Mouse (Mus musculus) left cerebral cortex, adult 11 months (tissue): ENCODE measurements around the gene Pcdh19.
"Not testable (repeated sequence)": the region's sequence is repeated elsewhere in the genome, so short reads cannot be mapped to it uniquely, and the experiment has no call there.

Experiments used
- DNase-seq: peaks from one replicate; pipeline ENCODE4 v3.0.0; 2022; ENCODE audit warnings: low spot score

The Pcdh19 gene

GRCm38 (mm10) chrX:133688840-133689239 is at the start of gene Pcdh19:
TSS of gene Pcdh19 (minus strand) at chrX:133688987.
- no peak for DNase-seq

DNA sequence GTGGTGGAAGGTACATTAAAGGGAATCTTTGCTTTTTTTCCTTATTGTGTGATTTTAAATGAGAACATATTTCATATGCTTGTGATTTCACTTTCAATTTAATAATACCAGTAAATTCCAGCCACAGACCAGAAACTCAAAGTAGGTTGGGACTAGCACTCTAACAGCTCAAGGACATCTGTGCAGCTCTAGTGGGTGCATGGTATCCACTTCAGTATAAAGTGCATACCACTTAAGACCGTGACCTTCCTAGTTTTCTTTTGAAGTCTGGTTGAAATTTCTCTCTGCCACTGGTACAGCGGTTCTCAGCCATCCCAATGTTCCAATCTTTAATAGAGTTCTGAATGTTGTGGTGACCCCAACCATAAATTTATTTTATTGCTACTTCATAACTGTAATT is 47.1 kb upstream of the Pcdh19 start:
- no peak for DNase-seq

DNA sequence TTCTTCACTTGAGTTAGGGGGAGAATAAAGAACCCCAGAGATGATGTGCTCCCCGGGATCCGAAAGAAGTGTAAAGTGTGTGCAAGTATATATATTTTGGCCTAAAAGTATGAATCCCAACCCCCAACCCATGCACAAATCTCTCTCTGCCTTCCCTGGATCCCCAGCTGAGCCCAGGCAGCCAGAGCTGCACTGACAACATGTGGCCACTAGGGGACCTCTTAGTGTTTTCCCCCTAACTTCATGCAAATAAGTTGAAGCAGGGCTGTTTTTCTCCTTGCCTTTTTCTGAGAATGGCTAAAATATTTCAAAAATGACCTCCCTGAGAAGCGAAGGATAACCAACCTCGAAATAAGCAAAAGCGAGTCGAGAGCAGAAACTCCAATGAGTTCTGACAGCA is 46.2 kb upstream of the Pcdh19 start:
- no peak for DNase-seq

- no peak for DNase-seq
Measured at GRCm38 (mm10) chrX:133721517-133721916, 32.7 kb upstream of the Pcdh19 start.

DNA sequence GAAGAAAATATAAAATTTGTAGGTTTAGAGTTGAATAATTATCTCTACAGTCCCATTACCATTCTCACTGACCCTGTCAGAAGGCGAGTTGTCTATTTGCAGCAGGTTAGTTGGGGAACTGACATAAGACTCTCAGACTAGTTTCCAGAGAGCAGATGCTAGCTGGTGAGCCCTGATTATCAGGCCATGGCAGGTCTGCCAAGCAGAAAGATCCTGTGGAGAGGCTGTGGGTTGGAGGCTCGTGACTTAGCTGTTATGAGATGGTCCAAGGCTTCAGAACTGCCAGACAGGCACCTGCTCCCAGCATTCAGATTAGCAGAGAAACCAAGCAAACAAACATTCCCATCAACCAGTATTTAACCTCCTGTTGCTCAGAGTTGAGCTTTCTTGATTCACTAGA is 21.8 kb upstream of the Pcdh19 start:
- no peak for DNase-seq

DNA sequence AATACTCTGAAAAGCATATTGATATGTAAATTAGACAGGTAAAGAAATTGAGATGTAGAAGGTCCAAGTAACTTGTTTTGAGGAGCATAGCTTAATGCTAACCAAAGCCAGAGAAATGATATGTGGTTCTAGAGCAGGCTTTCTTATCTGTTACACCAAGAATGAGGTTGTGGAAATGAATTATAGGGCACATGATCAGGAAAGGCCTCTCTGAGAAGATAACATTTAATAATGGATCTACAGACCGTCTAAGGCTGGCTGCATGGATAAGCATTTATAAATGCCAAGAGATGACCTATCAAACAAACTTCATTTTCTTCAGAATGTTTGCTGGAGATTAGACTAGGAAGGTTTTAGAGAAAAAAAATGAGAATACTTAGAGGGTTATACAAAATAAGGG is 14.1 kb upstream of the Pcdh19 start:
- no peak for DNase-seq

GRCm38 (mm10) chrX:133697871-133698270 is 9.1 kb upstream of the Pcdh19 start:
- DNase-seq, result not testable (repeated sequence)

DNA sequence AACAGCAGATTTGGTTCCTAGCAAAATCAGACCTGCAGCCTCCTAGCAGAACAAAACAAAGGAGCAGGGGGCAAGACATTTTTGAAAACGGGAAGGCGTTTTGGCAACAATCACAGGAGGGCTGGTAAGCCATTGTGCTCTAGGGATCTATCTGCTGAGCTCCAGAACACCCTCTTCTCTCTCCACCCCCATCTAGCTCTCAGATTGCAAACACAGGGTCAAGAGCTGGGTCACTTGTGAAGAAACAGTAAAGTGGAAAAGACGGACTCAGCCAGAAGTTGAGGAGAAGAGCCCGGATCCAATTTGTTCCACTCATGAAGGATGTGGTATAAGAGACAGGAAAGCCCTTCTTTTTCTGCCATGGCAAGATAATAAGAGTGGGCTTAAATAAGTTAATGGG is 7.7 kb upstream of the Pcdh19 start:
- DNase-seq, result no peak

DNA sequence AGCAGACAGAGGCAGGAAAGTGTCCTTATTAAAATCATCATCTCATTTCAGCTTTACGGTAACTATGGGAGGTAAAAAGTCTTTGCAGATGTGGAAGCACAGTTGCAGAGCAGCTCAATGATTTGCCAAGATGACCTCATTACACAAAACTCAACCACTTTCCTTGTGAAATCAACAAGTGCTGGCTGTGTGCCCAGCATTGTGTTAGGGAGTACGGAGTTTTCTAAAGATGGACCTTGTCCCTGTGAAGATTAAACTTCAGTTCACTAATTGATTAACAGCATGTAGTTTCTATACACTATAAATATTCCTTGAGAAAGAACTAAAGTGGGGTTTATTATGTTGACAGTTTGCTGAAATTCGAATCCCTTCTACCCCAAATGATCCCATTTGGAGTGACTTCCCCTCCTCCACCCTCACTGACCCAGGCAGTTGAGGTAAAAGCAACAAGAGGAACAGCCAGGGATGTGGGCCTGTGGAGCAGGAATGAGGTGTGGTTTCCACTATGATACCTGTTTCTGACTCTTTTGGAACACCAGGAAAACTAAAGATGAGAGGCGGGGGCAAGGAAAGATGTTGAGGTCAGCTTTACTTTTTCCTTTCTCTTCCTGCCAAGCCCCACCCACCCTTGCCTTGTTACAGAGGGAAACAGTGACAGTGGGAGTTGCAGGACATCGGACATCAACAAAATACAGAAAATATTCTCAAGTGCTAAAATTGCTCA is 4.4 kb upstream of the Pcdh19 start:
- no peak for DNase-seq

- DNase-seq, result no peak
Measured at GRCm38 (mm10) chrX:133692392-133692790, 3.6 kb upstream of the Pcdh19 start.

DNA sequence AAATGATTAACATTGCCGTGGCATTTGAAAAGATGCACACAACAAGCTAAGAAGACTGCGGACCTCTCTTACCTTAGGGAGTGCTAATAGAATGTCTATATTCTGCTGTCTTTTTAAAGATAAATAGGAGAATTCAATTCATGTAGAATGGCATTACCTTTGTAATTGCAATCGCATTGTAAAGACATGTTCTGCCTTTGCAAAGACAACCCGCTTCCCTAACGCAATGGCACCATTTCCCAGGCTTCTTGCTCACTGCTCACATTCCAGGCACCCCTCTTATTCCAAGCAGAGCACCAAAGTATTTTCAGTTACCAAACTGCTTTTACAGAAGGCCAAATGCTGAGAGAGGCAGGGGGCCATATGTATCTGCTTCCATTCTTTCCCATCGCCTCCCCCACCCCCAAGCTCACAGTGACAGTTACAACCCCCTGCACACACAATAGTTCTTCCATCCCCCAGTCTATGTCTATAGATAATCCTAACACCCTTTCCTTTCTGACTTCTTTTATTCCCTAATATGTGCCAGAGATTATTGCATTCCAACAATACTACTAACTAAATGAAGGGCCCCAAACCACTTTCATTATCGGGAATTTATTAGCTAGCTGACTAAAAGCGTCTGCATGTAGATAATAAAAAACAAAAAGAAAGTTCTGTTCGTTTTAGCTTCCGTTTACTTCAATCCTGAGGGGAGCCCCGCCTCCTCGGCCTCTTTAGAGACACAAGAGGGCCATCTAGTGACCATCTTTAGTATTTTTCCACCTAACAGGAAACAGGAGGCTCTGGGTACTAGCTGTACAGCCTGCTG is 3.0 kb upstream of the Pcdh19 start:
- DNase-seq, result peak; percentile 38

GRCm38 (mm10) chrX:133690822-133691221 is 2.0 kb upstream of the Pcdh19 start:
- DNase-seq, result no peak

DNA sequence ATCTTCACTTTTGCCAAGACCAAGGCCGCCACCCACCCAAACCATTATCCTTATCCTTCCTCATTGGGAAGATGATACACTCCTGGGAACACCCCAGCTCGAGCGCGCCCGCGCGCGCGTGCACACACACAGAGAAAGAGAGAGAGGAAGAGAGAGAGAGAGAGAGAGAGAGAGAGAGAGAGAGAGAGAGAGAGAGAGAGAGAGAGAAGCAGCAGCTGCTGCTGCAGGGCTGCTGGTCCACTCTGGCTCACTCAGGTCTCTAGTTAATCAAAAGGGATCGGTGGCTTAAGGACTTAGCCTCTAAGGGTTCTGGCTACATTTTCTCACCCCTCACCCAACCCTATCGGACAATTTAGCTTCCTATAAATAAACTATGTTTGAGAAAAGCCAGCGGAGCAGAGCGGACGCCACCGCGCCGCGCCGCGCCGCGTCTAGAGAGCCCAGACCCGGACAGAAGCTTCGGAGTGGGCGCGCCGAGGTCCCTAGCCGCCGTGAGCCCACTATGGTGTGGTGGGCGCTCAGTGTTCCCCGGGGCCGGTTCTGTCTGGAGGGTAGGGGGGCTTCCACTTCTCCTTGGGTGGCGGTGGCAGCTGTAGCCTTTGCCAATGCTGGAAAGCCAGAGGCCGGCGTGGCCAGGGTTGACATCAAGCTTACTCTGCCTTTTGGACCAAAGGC is 926 bp upstream of the Pcdh19 start:
- no peak for DNase-seq

GRCm38 (mm10) chrX:133688156-133688555 is 631 bp downstream of the Pcdh19 start:
- no peak for DNase-seq

DNA sequence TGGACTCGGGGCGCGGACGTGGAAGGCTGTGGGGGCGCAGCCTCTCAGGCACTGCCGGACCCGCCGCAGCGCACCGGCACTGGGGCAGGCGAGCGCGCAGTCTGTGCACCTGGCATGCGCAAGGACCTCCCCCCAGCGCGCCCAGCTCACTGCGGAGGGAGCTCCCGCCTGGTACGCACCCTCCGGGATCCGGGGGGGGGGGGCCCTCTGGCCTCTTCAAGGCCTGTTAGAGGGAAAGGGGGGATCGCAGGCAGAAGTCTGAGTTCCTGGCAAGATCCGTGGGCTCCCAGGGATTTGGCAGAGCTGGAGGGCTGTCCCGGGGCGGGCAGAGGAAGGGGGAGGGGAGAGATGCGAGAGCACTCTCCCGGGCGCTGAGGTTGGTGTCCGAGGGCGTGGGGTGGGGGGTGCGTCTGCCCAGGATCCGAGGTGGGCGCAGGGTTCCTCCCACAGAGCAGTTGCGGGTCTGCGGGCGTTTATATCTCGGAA is 1.1 kb downstream of the Pcdh19 start:
- DNase-seq, result no peak

GRCm38 (mm10) chrX:133686533-133687311 is 2.1 kb downstream of the Pcdh19 start:
- no peak for DNase-seq

DNA sequence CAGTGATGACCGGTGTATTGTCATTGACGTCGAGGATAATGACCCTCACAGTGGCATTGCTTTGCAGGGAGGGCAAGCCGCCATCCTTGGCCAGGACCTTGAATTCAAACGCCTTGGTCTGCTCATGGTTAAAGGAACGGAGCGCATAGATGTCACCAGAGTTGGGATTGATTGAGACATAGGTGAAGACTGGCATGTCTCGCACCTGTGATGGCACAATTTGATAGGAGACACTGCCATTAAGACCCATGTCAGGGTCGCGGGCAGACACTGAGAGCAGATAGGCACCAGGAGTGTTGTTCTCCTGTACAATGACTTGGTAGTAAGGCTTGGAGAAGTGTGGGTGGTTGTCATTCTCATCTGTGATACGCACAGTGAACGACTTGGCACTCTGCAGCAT is 3.2 kb downstream of the Pcdh19 start:
- no peak for DNase-seq

DNA sequence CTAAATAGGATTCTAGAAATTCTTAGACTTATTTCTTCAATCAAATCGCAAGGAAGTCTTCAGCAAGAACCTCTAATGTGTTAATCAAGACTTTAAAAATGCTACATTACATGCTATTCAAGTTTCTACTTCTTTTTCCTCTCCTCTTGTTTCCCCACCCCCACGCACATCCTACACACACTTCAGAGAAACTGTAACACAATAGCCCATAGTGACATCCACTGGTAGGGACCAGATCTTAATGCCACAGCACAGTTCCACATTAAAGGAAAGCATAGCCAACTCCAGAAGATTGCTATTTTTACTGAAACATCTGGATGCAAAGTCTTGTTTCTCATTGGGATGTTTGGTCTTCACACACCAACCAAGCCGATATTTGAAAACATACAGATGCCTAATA is 4.8 kb downstream of the Pcdh19 start:
- DNase-seq, result no peak

DNA sequence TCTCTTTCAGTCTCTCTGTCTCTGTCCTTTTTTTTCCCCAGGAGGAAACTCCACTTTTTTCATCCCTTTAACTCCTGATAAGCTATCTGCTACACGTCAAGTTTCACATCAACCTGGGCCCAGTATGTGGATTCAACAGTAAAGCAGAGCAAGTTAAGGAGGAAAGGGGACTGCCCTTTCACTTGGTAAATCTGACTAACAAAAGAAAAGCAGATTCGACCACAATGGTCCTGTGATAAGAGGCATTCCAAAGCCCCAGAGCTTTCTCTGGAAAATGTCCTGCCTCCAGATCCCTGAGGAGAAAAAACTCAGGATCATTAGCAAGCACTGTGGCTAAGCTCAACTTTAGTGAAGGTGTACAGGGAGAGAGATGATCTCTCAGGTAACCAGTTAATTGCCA is 13.7 kb downstream of the Pcdh19 start:
- no peak for DNase-seq

DNA sequence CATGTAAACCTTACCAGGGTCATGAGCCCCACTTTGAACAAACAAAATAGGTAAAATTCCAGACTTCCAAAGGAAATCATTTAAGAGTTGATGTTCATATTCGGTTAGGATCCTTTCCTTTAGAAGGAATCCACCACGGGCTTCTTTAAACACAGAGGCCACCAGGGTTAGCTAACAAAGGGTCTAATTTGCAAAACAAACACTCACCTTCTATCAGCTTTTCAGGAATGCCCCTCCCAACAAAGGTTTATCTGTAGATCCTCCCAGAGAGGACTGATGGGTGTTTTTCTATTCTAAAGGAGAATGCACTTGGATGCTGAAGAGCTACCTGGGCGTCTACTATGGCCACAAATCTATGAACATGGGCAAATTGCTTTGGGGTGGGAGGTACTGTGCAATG is 15.0 kb downstream of the Pcdh19 start:
- DNase-seq, result no peak

DNA sequence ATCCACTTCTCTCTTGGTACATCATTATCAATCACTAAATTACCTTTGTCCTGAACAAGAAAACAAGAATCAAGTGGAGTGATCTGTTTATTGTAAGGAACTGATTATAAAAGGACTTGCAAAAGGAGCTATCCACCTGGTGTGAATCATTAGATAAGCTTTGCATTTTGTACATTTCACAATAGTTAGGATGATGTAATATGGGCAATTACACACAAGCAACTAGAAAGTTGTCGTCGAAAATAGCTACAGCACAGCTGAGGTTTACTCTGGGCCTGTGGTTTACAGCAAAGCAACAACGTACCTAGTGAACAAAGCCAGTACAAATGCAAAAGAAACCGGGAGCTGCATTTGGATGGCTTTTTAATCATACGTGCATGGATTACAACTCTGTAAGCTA is 28.7 kb downstream of the Pcdh19 start:
- no peak for DNase-seq
